Mouse (Mus musculus): ENCODE results near the gene Utp18.

- TF ChIP-seq MAX (IDR thresholded peaks at IDR 0.05; ENCODE audit: low read depth) = no peak
- TF ChIP-seq POLR2AphosphoS2 (IDR thresholded peaks at IDR 0.05; ENCODE audit: insufficient read length, low read depth) = peak; percentile 65
- peak; percentile 52 for TF ChIP-seq POLR2A (IDR thresholded peaks at IDR 0.05; ENCODE audit: insufficient read length, low read depth)
- no peak for TF ChIP-seq MYOG (IDR thresholded peaks at IDR 0.05; ENCODE audit: control insufficient read depth in 1 of 3, insufficient read depth in 1 of 3, insufficient read length in 2 of 3, low read depth in 2 of 3)
Measured at GRCm38 (mm10) chr11:93885572-93886410, at the start of gene Utp18, which contains the start of gene Mbtd1.

Data from myocyte (in vitro differentiated cells).